Mouse (Mus musculus) heart, adult 2 months (tissue): Measurements from ENCODE around the gene Yipf2.

ENCODE experiments used
- CTCF ChIP-seq: fragments of 200-600 bp; IDR thresholded peaks from 2 replicates; pipeline ENCODE4 v1.8.1; 2022; ENCODE audit warnings: antibody characterized with exemption, mild to moderate bottlenecking, moderate library complexity
- EP300 ChIP-seq: fragments of 200-500 bp; IDR thresholded peaks from 2 replicates; pipeline ENCODE4 v1.6.1; 2011; ENCODE audit warnings: low read depth, low read length, control low read depth; ENCODE audit not compliant: insufficient read depth

DNA sequence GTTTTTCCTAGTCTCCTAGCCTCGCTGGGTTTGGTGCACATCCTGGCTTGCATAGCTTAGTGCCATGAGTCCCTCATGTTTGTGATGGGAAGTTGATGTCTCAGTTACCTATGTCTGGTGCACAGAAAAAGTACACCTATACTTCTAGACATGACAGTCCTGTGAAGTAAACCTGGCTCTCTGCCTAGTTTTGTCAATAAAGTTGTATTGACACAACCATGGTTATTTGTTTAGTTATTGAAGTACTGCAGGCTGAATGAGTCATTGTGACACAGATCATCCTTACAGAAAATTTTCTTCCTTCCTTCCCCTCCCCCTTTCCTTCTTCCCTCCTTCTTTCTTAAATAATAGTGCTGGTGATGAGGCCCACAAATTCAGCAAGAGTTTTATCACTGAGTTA is 28.2 kb downstream of the Yipf2 start:
- no peak for TF ChIP-seq CTCF
- no peak for TF ChIP-seq EP300
